Mouse (Mus musculus) left cerebral cortex, postnatal 14 days (tissue): ENCODE results near the gene Nrp2. TPM values are rescaled to one million over a fixed set of nuclear protein-coding genes. Genes with fewer than 3 reads are reported as not detected.

Experiments
- DNase-seq, 2 experiments: peaks; one replicate each; pipeline ENCODE4 v3.0.0; 2021 to 2022; ENCODE audit warnings: low spot score in 2 of 2, mixed read lengths in 1 of 2
- intact Hi-C: fragments of 180-260 bp; cut with DNase I; formaldehyde crosslinking; loops from one replicate; pipeline ENCODE4 v1.15.1; 2025
- long read RNA-seq, 2 experiments: library from polyadenylated mRNA; stranded (forward); transcript quantifications; one replicate each; pipeline ENCODE4 v2.0.0; 2021
- total RNA-seq, 2 experiments: library from RNA; stranded (reverse); gene quantifications; 2 replicates each; pipeline ENCODE4 v1.2.3; 2021

Gene Nrp2
- total RNA-seq: 10 to 100 TPM; 16.9 to 32.7 TPM
- long read RNA-seq, experiment 1, full-length matches to known transcripts: 2 of 3 reads
- long read RNA-seq, experiment 1, partial matches to known transcripts: 0 of 3 reads
- long read RNA-seq, experiment 1, other reads (novel, unspliced or antisense): 1 of 3 reads
- long read RNA-seq, experiment 2, full-length matches to known transcripts: 2 of 4 reads
- long read RNA-seq, experiment 2, partial matches to known transcripts: 1 of 4 reads
- long read RNA-seq, experiment 2, other reads (novel, unspliced or antisense): 1 of 4 reads

DNA sequence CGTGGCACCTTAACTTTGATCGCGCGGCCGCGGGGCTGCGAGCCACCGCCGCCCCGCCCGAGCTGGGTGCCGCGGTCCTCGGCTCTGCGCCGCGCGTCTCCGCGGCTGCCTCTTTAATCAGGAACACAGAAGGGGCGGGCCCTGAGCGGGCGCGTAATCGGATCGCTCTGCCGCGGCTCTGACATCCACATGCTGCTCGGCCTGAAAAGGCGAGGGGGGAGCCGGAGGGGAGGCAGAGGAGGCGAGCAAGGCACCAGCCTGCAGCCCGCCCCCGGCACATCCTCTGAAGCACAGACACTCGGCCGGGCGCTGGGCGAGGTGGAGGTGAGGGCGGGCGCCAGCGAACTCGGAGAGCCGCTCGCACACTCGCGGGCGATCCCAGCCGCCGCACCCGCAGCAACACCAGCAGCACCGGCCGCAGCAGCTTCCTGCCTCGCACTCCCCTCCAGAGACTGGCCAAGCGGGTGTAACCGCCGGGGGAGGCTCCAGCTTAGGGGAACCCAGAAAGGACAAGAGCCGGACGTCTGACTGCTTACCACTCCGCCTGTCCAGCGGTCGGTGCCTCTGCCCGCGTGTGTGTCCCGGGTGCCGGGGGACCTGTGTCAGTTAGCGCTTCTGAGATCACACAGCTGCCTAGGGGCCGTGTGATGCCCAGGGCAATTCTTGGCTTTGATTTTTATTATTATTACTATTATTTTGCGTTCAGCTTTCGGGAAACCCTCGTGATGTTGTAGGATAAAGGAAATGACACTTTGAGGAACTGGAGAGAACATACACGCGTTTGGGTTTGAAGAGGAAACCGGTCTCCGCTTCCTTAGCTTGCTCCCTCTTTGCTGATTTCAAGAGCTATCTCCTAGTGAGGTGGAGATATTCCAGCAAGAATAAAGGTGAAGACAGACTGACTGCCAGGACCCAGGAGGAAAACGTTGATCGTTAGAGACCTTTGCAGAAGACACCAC, at the start of gene Nrp2:
Nrp2 (plus strand) TSS at position 128 of the 959 bp plus-strand sequence.
- peak; percentile 71 to 78 for DNase-seq
- intact Hi-C loops: loop anchor here (5.0 kb wide), 4 partner anchors 79 to 1646 kb away; no protein-coding TSS in a partner anchor

DNA sequence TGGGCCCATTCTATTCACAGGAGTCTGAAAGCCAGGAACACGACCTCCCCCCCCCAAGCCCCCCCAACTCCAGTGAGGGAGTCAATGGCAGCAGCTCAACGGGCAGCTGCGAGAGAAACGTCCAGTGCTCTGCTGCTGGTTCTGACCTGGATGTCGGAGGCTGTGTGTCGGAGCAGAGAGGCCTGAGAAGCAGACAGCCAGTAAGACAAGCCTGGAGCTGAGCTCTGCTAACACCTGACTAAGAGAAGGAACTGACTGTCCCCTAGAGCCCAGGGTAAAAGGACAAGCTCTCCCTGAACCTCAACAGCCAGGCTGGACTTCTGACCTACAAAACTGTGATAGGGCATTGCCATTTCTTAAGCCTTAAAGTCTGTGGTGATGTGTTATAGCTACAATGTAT, 48.6 kb upstream of the Nrp2 start:
- intact Hi-C loops: no loop called here
- no peak for DNase-seq

- no peak for DNase-seq
- intact Hi-C loops: no loop called here
Observed at GRCm38 (mm10) chr1:62664960-62665645, 38.0 kb upstream of the Nrp2 start.

GRCm38 (mm10) chr1:62665771-62666730, 37.0 kb upstream of the Nrp2 start:
- intact Hi-C loops: no loop called here
- DNase-seq: no peak

DNA sequence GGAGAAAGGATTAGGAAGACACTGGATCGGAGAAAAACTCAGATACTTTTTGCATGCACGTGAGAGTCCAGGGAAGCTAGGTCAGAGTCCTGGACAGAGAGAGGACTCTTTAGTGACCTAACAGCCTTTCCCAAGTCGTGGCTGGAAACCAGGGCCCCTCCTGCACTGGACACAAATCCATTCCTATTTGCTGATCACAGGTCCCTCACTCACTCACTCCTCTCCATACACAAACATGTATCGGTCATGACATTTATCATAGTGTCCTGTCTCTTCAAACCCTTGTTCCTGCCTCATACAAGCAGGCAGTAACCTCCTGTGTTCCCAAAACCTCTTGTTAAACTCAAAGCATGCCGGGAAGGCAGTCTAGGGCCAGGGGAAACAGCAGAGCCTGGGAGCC, 36.3 kb upstream of the Nrp2 start:
- intact Hi-C loops: no loop called here
- no peak for DNase-seq

DNA sequence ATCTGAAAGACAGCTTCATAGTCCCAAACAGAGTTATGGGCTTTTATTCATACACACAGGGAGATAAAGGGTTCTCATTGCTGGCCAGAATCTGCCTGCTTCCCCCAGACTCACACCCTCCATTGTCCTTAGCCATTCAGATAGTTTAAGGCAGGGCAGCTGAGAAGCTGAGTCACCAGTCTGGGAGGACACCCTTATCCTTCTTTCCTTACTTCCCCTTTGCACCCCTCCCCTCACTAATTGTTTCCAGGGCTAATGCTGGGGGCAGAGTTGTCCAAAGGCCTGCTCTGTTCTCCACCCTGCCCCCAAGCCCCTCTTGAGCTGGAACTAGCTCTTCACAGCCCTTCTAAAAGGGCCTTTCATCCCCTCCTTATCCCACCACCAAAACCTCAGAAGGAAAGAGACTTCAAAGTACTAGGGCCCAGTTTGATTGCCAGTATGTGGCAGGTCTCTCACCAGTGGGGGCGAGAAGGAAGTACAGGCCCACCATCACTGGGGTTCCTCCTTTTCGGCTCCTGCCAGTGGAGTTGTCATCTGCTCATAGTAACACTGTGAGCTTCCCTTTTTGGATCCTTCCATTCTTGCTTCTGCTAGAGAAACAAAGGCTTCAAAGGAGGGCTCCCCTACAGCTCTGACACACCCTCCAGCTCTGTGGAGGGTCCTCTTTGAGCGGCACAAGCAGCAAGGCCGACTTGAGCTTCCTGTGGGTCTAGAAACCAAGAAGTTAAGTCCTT, 24.3 kb upstream of the Nrp2 start:
- no peak for DNase-seq
- intact Hi-C loops: no loop called here

DNA sequence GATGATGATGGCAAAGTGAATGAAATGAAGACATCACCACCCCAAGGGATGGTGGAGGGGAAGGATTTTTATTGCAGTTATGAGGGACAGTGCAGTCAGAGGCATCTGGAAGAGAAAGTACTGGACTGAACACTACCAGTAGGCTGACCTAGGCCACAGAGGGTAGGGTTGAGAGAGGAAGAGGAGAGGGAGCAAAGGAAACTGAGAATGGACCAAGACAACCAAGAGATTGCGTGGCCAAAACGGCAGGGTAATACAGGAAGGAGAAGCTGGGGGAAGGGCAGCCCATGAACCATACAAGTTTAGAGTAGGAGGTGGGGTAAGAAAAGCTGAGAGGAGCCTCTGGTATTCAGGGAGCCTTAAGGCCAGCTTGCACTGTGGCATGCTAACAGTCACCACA, 23.6 kb upstream of the Nrp2 start:
- intact Hi-C loops: no loop called here
- DNase-seq: no peak

- intact Hi-C loops: no loop called here
- peak in 1 of 2 experiments; percentile 60 for DNase-seq
Observed at GRCm38 (mm10) chr1:62682456-62683385, 20.4 kb upstream of the Nrp2 start.

DNA sequence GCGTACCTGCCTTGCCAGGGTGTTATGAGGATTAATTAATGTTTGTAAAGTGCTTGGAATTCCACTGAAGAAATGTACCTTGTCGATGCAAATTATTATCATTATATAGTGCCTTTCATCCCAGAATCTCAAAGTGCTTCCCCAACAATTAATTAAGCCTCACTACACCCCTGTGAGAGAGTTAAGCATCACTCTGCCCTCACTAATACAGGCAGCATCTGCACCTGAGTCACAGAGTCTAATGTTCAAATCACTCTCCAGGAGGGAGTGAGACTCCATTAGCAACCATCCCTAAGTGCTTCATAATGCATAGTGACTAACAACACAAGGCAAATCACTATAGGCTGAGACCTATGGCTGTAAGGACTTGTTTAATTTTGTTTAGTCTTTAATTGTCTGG, 19.6 kb upstream of the Nrp2 start:
- intact Hi-C loops: no loop called here
- no peak for DNase-seq

GRCm38 (mm10) chr1:62687511-62687910, 15.6 kb upstream of the Nrp2 start:
- intact Hi-C loops: no loop called here
- peak; percentile 67 to 82 for DNase-seq

DNA sequence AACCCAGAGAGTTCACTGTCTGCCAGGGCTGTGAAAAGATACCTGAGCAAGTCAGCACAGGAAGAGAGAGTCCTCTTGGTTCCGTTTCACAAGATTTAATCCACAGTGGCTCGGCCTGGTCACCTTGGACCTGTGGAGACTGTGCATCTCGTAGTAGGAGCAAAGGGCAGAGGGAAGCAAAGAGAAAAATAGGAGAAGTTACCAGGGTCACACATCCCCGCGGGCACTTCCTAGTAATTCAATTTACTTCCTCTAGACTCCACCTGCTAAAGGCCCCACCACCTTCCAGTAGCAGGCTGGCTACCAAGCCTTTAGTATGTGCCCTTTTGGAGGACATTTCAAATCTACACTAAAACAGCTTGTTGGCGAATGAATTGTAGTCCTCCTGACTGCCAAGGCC, 11.9 kb upstream of the Nrp2 start:
- intact Hi-C loops: loop anchor here (10.0 kb wide), 1 partner anchor 1386 kb away; no protein-coding TSS in a partner anchor
- no peak for DNase-seq

GRCm38 (mm10) chr1:62696312-62696982, 6.6 kb upstream of the Nrp2 start:
- intact Hi-C loops: loop anchor here (5.0 to 10.0 kb wide), 2 partner anchors 1319 to 1392 kb away; no protein-coding TSS in a partner anchor
- DNase-seq: no peak

DNA sequence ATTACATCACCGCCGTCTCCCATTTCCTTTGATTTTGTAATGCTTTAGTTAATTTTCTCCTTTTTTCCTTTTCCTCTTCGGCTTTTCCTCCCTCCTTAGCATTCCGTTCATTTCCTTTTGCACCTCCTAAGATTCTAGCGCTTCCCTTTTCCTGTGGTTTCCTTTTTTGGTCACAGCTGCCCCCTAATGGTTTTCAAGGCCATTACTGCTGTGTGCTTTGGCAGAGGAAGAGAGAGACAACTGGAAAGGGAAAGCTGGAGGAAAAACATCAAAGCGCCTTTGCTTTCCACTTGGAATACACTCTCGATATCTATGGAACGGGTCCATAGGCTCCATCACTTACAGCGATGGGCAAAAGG, 6.1 kb upstream of the Nrp2 start:
- intact Hi-C loops: loop anchor here (5.0 to 10.0 kb wide), 2 partner anchors 1320 to 1392 kb away; no protein-coding TSS in a partner anchor
- DNase-seq: peak in 1 of 2 experiments; percentile 67

- intact Hi-C loops: loop anchor here (5.0 to 10.0 kb wide), 2 partner anchors 1320 to 1393 kb away; no protein-coding TSS in a partner anchor
- no peak for DNase-seq
Observed at GRCm38 (mm10) chr1:62697353-62697752, 5.7 kb upstream of the Nrp2 start.

GRCm38 (mm10) chr1:62699801-62700200, 3.3 kb upstream of the Nrp2 start:
- intact Hi-C loops: loop anchor here (5.0 to 10.0 kb wide), 6 partner anchors 82 to 1642 kb away; no protein-coding TSS in a partner anchor
- DNase-seq: no peak
